Mouse (Mus musculus) fat pad, adult 2 months (tissue): ENCODE data around the gene Ywhah.
"Not testable (repeated sequence)": the region's sequence is repeated elsewhere in the genome, so short reads cannot be mapped to it uniquely, and the experiment has no call there.

ENCODE experiments used
- DNase-seq: peaks from one replicate; pipeline ENCODE4 v3.0.0-alpha.2; 2011; ENCODE audit warnings: low read depth, low spot score; ENCODE audit errors: extremely low read depth

Ywhah gene

DNA sequence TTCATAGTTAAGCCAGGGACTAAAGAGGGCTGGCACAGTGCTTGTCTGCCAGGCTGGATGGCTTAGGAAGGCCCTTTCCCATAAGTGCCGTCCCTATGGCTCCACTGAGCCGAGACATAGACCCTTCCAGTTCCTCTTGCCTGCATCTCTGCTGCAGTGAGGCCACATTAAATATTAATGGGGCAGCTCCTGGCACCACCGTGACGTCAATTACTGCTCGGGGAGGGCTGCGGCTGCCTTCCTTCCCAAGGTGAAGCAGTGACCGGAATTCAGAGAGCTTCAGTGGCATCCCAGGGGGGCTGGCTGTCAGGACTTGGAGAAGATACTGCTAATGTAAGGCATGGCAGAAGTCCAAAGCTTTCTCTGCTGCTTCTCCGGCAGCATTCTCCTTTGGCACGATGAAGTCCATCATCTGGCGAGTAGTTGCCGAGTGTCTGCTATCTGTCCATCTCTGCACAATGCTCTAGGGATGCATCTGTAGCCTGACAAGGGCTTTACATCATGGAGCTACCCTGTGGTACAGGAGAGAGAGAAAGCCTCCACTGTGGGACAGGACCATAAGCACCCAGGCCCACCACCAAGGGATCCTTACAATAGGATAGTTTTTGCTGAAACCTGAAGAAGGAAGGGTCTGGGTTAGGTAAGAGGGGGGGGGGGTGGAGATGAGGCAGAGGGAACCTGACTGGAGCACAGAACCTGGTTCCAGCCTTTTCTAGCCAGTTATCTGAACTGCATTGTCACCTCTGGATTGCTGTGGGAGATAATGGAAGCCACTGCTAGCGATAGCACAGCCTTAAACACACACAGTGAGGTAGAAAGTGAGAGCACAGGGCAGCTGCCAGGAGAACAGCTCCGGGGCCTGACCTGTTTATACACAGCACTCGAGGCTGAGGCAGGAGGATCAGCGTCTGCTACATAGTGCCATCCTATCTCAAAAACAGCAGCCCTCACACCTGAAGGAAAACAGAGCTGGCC lies 7.2 kb upstream of the Ywhah start:
- no peak for DNase-seq

GRCm38 (mm10) chr5:33014096-33014495 lies 4.5 kb upstream of the Ywhah start:
- no peak for DNase-seq

DNA sequence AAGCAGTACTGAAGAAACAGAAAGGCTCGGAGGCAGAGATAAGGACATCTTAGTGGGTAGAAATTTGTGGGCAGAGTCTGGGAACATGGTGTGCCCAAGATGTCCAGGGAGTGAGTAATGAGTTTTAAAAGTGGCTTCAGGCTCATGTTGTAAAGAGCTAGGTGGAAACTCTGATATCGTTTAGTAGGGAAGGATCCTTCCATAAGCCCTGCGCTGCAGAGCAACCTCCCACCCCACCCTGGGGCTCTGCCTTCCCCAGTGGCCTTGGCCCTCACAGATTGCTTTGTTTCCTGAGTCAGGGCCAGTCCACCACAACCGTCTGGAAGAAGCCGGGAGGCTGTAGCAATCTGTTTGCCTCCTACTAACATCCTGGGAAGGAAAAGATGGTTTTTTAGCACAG lies 3.0 kb upstream of the Ywhah start:
- DNase-seq: no peak

DNA sequence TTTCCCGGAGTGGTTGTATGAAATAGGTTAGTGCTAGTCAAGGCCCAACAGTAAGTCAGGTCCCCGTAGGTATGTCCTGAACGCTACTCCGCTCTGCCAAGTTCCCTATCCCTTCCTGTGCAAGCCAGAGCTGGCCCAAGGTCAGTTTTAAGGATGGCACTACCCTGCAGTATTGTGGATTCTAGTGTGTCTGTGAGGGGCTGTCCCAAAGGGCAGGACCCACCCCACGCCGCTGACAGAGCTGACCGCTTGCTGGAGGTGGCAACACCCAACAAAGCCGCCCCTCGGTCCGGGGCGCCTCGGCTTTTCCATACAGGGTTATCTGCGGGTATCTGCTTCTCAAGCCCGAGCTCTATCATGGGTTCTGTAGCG lies 441 bp upstream of the Ywhah start:
- DNase-seq: no peak

GRCm38 (mm10) chr5:33019426-33019821 lies 808 bp downstream of the Ywhah start:
- no peak for DNase-seq

DNA sequence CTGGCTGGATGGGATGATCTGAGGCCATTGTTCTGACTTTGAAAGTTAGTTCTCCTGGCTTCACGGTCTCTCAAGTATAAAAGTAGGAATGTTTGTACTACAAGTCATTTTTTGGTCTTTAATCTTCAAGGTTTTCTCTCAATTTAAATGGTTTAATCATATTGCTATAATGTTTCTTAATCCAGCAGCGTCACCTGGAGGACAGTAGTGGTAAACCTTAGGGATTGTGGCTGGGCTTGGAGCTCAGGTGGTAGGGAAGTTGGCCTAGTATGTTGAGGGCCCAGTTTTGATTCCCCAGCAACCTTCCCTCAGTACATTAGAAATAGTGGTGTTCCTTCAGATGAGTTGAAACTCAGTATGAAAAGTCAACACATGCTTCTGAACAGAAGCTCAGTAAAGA lies 3.0 kb downstream of the Ywhah start:
- DNase-seq: no peak

- no peak for DNase-seq
These were observed 4.7 kb downstream of the Ywhah start for GRCm38 (mm10) chr5:33023337-33023736.

GRCm38 (mm10) chr5:33024474-33024873 lies 5.9 kb downstream of the Ywhah start:
- no peak for DNase-seq

GRCm38 (mm10) chr5:33028656-33029055 lies 10.0 kb downstream of the Ywhah start:
- DNase-seq: no peak

GRCm38 (mm10) chr5:33030425-33031175 lies 12.0 kb downstream of the Ywhah start:
- DNase-seq: no peak

GRCm38 (mm10) chr5:33032036-33032773 lies 13.6 kb downstream of the Ywhah start:
- DNase-seq: no peak

GRCm38 (mm10) chr5:33033121-33033520 lies 14.5 kb downstream of the Ywhah start:
- no peak for DNase-seq

DNA sequence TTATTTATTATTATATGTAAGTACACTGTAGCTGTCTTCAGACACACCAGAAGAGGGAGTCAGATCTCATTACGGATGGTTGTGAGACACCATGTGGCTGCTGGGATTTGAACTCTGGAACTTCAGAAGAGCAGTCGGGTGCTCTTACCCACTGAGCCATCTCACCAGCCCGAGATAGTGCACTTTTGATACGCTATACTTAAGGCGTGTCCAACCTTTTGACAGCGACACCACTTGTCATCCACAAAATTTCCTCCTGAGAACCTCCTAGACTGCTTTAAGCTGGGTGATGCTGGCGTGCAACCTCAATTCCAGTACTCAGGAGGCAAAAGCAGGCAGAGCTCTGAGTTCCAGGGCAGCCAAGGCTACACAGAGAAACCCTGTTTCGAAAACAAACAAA lies 15.0 kb downstream of the Ywhah start:
- not testable (repeated sequence) for DNase-seq

- DNase-seq: no peak
These were observed 15.5 kb downstream of the Ywhah start for GRCm38 (mm10) chr5:33034100-33034499.

DNA sequence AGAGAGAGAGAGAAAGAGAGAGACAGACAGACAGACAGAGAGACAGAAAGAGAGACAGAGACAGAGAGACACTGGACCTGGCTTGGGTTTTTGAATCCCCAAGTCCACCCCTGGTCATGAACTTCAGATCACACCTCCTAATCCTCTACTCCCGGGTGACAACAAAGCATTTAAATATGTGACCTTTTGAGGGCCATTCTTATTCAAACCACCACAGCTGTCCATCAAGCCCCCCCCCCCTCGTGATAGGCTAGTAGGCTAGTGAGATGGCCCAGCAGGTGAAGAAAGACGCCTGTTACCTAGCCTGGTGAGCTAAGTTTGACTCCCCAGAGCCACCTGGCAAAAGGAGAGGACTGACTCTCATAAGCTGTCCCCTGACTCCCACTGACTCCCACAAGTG lies 16.3 kb downstream of the Ywhah start:
- no peak for DNase-seq

GRCm38 (mm10) chr5:33038656-33039509 lies 20.3 kb downstream of the Ywhah start:
- DNase-seq: no peak

DNA sequence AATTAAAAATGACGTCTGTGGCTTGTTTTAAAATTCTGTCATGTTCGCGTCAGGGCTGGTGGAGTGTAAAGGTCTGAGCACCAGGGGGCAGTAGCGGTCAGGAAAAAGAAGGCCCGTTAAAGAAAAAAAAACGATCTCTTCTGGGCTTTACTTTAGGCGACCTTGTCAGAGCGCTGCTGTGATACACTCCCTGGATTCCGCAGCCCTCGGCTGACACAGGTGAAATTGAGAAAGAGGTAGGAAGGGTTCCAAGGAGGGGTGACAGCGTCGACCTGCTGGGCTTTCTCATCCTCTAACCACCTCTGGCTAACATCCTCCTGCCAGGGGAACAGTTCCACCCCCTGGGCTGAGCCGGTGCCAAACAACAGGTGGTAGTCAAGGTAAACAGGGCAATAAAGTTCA lies 20.9 kb downstream of the Ywhah start:
- DNase-seq: no peak

- DNase-seq: not testable (repeated sequence)
These were observed 22.1 kb downstream of the Ywhah start for GRCm38 (mm10) chr5:33040735-33041134.

DNA sequence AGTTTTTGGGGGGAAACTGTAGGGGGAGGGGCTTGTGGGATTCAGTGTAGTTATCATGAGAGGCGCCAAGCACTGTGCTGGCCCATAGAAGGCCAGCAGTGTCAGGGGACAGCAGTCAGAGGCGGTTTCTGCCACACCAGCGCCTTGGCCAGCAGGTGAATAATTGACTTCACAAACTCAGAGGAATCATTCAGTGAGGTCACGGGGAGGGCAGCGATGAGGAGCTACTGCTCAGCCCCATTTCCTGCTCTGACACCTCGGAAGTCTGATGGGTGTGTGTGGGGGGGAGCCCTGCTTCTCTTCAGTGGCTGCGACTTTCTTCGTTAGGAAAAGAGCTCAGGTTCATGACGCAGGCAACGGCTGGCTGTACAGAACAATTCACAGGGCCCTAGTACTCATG lies 24.8 kb downstream of the Ywhah start:
- DNase-seq: no peak

DNA sequence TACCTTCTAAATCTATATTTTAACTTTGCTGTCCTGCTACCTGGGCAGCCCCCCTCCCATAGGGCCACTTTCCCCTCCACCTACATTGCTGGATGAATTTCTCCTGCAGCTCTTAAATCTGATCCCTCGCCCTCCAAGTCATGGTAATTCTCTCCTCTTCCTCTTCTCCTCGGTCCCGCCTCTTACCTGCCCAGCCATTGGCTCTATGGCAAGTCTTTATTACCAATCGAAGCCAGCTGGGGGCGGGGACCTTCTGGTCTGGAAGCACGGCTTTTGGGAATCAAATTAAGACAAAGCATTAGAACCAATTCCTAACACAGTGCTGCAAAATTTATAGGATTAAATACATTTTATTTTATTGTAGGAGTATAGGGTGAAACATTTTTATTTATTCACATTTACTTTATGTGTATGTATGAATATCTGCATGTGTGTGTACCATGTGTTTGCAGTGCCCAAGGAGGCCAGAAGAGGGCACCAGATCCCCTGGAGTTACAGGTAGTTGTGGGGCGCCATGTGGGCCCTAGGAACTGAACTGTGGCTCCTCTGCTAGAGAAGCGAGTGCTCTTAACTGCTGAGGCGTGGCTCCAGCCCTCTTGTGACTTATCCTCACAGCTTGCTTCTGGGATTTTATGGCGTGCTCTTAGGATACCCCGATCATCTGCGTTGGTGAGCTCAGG lies 26.2 kb downstream of the Ywhah start:
- no peak for DNase-seq
